In the genomic region with DNA sequence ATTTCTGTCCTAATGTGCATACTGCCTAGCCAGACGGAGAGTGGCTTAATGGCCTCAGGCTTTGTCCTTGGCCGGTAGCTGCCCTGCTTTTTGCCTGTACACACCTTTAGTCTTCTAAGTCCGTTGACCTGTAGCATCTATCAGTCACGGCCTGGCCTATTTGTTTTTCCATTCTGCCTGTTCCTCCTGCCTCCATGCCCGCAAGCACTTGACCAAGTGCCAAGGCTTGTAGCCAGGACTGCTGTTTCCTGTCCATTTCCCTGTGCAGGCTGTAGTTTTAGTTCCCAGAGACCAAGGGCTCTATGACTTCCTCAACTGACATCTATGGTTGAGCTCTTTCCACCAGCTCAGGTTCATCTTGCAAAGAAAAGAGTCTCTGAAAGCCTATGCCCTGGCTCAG, we compare ENCODE assay signal across 8 mouse cellular contexts.
A peak's percentile ranks its signal among the peaks of the same experiment; 100 is the strongest.
DNase-seq lines count a peak whose midpoint lies in the region; ATAC-seq and TF ChIP-seq lines count a peak whose summit lies in the region.

No protein-coding gene starts in this region.

- no peak for TF ChIP-seq CTCF in heart, adult 2 months (IDR thresholded peaks at IDR 0.05)

- no peak for TF ChIP-seq POLR2A in heart, adult 2 months (IDR thresholded peaks at IDR 0.05; ENCODE audit: insufficient read depth, low read depth, low read length)

- H3K27ac ChIP-seq in heart, adult 2 months, result no peak overlapping the region
- H3K27ac ChIP-seq in forebrain, embryonic 15.5 days (replicated peaks), result no peak overlapping the region
- H3K27ac ChIP-seq in midbrain, embryonic 13.5 days, result no peak overlapping the region

- no peak overlapping the region for H3K9ac ChIP-seq in heart, adult 2 months (ENCODE audit: low read depth, low read length)
- H3K9ac ChIP-seq in forebrain, embryonic 15.5 days (replicated peaks), result no peak overlapping the region
- no peak overlapping the region for H3K9ac ChIP-seq in midbrain, embryonic 13.5 days (replicated peaks)

- peak; percentile 15 for DNase-seq in gastrocnemius, adult 18-20 months (ENCODE audit: low spot score)
- DNase-seq in gastrocnemius, postnatal 25 days, result no peak
- peak; percentile 70 for DNase-seq in adrenal gland, postnatal 10 days
- peak; percentile 36 to 54 for DNase-seq in heart, adult 2 months
- peak; percentile 64 to 78 for DNase-seq in kidney, postnatal 36 days
- no peak for DNase-seq in neural tube, embryonic 10.5 days (ENCODE audit: extremely low spot score, low spot score)

- WGBS in heart, adult 2 months, result 45% methylated on average over 5 of the region's 5 CpGs
- WGBS in forebrain, embryonic 15.5 days, result 84% methylated on average over 5 of the region's 5 CpGs
- 91% methylated on average over 5 of the region's 5 CpGs for WGBS in midbrain, embryonic 13.5 days

- no peak for TF ChIP-seq EP300 in heart, adult 2 months (IDR thresholded peaks at IDR 0.05; ENCODE audit: insufficient read depth, low read depth, low read length)

- H3K27me3 ChIP-seq in heart, adult 2 months (ENCODE audit: control insufficient read depth, insufficient read depth, low read length), result no peaks in the 10 kb centered on the region
- H3K27me3 ChIP-seq in forebrain, embryonic 15.5 days, result no peaks in the 10 kb centered on the region
- H3K27me3 ChIP-seq in midbrain, embryonic 13.5 days, result no peaks in the 10 kb centered on the region

- ATAC-seq in forebrain, embryonic 15.5 days (replicated peaks), result no peak
- no peak for ATAC-seq in midbrain, embryonic 13.5 days

- no peak overlapping the region for H3K4me3 ChIP-seq in heart, adult 2 months
- H3K4me3 ChIP-seq in forebrain, embryonic 15.5 days, result no peak overlapping the region
- H3K4me3 ChIP-seq in midbrain, embryonic 13.5 days (replicated peaks), result no peak overlapping the region

- H3K4me2 ChIP-seq in forebrain, embryonic 15.5 days (replicated peaks), result no peak overlapping the region
- no peak overlapping the region for H3K4me2 ChIP-seq in midbrain, embryonic 13.5 days (replicated peaks)

- no peaks in the 10 kb centered on the region for H3K79me2 ChIP-seq in heart, adult 2 months (replicated peaks; ENCODE audit: control insufficient read depth, insufficient read depth, low read length)

- peaks cover 3% of the 10 kb centered on the region for H3K4me1 ChIP-seq in heart, adult 2 months (ENCODE audit: control insufficient read depth, insufficient read depth, low read length)
- no peaks in the 10 kb centered on the region for H3K4me1 ChIP-seq in forebrain, embryonic 15.5 days
- no peaks in the 10 kb centered on the region for H3K4me1 ChIP-seq in midbrain, embryonic 13.5 days (replicated peaks)

- H3K9me3 ChIP-seq in forebrain, embryonic 15.5 days, result no peaks in the 10 kb centered on the region
- no peaks in the 10 kb centered on the region for H3K9me3 ChIP-seq in midbrain, embryonic 13.5 days

- intact Hi-C loops in heart, adult 2 months (cut with DNase I), result no loop called here

- H3K36me3 ChIP-seq in heart, adult 2 months (ENCODE audit: control insufficient read depth, insufficient read depth, low read length), result no peaks in the 10 kb centered on the region
- H3K36me3 ChIP-seq in forebrain, embryonic 15.5 days, result no peaks in the 10 kb centered on the region
- H3K36me3 ChIP-seq in midbrain, embryonic 13.5 days, result no peaks in the 10 kb centered on the region

Comparison
In these comparisons a context has a peak if more than half of its experiments do, and no peak if none do; other contexts are left out.
1. DNase-seq: peak in gastrocnemius, adult 18-20 months (single experiment), adrenal gland, postnatal 10 days (single experiment), heart, adult 2 months (2 of 2) and kidney, postnatal 36 days (2 of 2); none in gastrocnemius, postnatal 25 days (single experiment) and neural tube, embryonic 10.5 days (single experiment).